Mouse (Mus musculus): ENCODE measurements around the gene Zfp457. TPM values are rescaled to one million over a fixed set of nuclear protein-coding genes. Genes with fewer than 3 reads are reported as not detected.

The Zfp457 gene
- polyA plus RNA-seq, 1 experiment, result not detected

GRCm38 (mm10) chr13:67268568-67269369 is 37.5 kb downstream of the Zfp457 start:
- no peak for TF ChIP-seq TAL1 (IDR thresholded peaks at IDR 0.05; ENCODE audit: low read length)
- no peak for TF ChIP-seq GATA1 (IDR thresholded peaks at IDR 0.05; ENCODE audit: low read length)
- H3K4me3 ChIP-seq (replicated peaks), result peak overlapping the region; percentile 75
- H3K4me1 ChIP-seq (ENCODE audit: control insufficient read depth), result peaks cover 11% of the 10 kb centered on the region
- H3K27me3 ChIP-seq (ENCODE audit: control insufficient read depth), result no peaks in the 10 kb centered on the region
- no peaks in the 10 kb centered on the region for H3K36me3 ChIP-seq (ENCODE audit: control insufficient read depth)
- peaks cover 6% of the 10 kb centered on the region for H3K9me3 ChIP-seq (ENCODE audit: control insufficient read depth, low read length)

Other genes starting within 250 kb of the Zfp457 start
- gene Zfp712, start 245.3 kb downstream of the Zfp457 start, polyA plus RNA-seq (2012), result 0.01 TPM in 1 of 2 replicates, not detected in the other
- gene Zfp708, start 208.5 kb downstream of the Zfp457 start, polyA plus RNA-seq (2012), result not detected in 2 replicates
- gene Gm28557, start 197.9 kb downstream of the Zfp457 start, polyA plus RNA-seq (2012), result 0.04 TPM in 1 of 2 replicates, not detected in the other
- gene Rslcan18, start 190.2 kb downstream of the Zfp457 start, polyA plus RNA-seq (2012), result not detected in 2 replicates
- not detected in 2 replicates for gene Zfp759, start 184.8 kb downstream of the Zfp457 start, polyA plus RNA-seq (2012)
- gene Rsl1, start 133.3 kb downstream of the Zfp457 start, polyA plus RNA-seq (2012), result not detected in 2 replicates
- 0.02 TPM in 1 of 2 replicates, not detected in the other for gene Zfp455, start 112.0 kb downstream of the Zfp457 start, polyA plus RNA-seq (2012)
- gene Zfp458, start 28.0 kb downstream of the Zfp457 start, polyA plus RNA-seq (2012), result not detected in 2 replicates
- gene Zfp595, start 26.1 kb upstream of the Zfp457 start, polyA plus RNA-seq (2012), result 0.02 TPM in 1 of 2 replicates, not detected in the other
- not detected in 2 replicates for gene Gm28044, start 54.1 kb upstream of the Zfp457 start, polyA plus RNA-seq (2012)
- 0.01 TPM in 1 of 2 replicates, not detected in the other for gene Zfp953, start 54.1 kb upstream of the Zfp457 start, polyA plus RNA-seq (2012)
- gene Gm28041, start 69.2 kb upstream of the Zfp457 start, polyA plus RNA-seq (2012), result not detected in 2 replicates
- not detected in 2 replicates for gene Zfp456, start 69.3 kb upstream of the Zfp457 start, polyA plus RNA-seq (2012)
- gene Zfp429, start 93.3 kb upstream of the Zfp457 start, polyA plus RNA-seq (2012), result 0.02 and 0.12 TPM in 2 replicates
- not detected in 2 replicates for gene Zfp459, start 114.9 kb upstream of the Zfp457 start, polyA plus RNA-seq (2012)
- gene Zfp874a, start 145.1 kb upstream of the Zfp457 start, polyA plus RNA-seq (2012), result 0.03 and 0.07 TPM in 2 replicates
- gene Zfp874b, start 177.8 kb upstream of the Zfp457 start, polyA plus RNA-seq (2012), result 0.10 and 0.19 TPM in 2 replicates
- gene Zfp58, start 194.1 kb upstream of the Zfp457 start, polyA plus RNA-seq (2012), result 0.02 TPM in 1 of 2 replicates, not detected in the other
- not detected in 2 replicates for gene Gm26965, start 219.7 kb upstream of the Zfp457 start, polyA plus RNA-seq (2012)
- 0.03 and 0.27 TPM in 2 replicates for gene Zfp87, start 219.7 kb upstream of the Zfp457 start, polyA plus RNA-seq (2012)
- gene Zfp748, start 247.3 kb upstream of the Zfp457 start, polyA plus RNA-seq (2012), result 0.01 TPM in 1 of 2 replicates, not detected in the other

Measured in erythroblast, embryonic 14.5 days (primary cell).